Mouse (Mus musculus): ENCODE measurements around the gene Pafah1b3.
"Not testable (repeated sequence)": the region's sequence is repeated elsewhere in the genome, so short reads cannot be mapped to it uniquely, and the experiment has no call there.

Gene Pafah1b3

DNA sequence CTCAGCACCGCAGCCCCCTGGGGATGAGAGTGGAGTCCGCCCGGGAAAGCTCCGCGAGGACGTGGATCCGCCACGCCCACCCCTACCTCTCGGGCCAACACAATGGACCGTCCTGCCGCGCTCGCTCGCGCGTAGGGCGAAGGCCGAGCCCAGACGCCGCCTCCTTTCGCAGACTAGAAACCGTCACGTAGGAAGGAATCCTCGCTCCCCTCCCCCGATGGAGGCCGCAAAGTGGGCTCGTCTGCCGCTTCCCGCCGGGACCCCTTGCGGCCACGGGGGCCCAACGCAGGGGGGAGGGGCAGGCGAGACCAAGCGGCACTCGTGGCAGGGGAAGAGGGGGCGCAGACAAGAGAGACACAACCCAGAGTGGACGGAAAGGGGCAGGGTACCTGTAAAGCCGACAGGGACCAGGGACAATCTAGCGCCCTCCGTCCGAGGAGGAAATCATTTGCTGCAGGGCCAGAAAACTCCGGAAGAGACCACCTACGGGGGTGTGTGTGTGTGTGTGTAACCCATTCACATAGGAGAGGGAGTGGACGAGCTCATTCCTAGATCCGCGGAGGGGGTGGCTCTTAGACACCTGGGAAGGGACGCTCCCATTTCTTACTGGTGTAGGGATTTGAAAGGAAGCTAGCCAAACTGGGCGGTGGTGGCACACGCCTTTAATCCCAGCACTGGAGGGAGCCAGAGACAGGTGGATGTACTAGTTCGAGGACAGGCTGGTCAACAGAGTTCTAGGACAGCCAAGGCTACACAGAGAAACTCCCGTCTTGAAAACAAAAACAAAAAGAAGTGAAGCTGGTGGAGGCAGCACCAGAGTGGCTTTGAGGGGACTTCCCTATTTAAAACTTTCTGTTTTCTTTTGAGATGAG, at the start of gene Pafah1b3:
Gene Pafah1b3 (minus strand): TSS at position 533 of the 872 bp plus-strand sequence.
- peak; percentile 59 for DNase-seq (ENCODE audit: low spot score)

DNA sequence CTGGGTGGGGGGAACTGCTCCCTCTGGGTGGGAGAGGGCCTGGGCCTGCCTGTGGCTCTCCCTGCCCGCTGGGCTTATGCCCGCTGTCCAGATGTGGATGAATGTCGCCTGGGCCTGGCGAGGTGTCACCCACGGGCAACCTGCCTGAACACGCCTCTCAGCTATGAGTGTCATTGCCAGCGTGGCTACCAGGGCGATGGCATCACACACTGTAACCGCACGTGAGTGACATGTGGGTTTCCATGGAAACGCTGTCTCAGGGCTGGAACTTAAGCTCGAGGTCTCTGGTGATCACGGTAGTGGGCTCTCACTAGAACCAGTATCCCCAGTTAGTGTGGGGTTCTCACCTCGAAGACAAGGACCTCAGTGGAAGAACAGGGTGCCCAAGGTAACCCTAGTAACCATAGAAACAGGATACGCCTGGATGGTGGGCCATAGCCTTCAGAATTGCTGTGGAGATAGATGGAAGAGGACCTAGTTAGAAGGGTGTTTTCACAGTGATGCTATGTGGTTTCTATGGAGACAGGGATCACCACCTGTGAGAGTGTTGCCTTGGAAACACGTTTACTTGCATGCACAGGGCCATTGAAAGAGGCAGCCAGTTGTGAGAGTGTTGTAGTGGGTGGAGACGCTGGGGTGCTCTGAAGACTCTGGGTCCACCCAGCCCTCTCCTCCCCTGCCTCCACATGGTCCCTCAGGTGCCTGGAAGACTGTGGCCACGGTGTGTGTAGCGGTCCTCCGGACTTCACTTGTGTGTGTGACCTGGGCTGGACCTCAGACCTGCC, 43.4 kb upstream of the Pafah1b3 start:
- DNase-seq (ENCODE audit: low spot score), result no peak

DNA sequence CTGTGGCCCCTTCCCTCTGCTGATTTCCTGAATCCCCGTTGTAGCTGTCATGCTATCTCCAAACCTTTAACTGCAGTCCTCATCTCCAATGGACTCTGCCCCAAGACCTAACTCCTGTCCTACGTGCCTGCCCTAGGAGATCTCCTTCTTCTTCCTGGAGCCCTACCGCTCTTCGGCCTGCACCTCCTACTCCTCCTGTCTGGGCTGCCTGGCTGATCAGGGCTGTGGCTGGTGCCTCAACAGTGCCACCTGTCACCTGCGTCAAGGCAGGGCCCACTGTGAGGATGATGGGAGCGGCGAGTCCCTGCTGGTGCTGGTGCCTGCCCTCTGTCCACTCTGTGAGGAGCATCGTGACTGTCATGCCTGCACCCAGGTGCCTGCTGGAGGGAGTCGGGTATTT, 41.5 kb upstream of the Pafah1b3 start:
- DNase-seq (ENCODE audit: low spot score), result no peak

DNA sequence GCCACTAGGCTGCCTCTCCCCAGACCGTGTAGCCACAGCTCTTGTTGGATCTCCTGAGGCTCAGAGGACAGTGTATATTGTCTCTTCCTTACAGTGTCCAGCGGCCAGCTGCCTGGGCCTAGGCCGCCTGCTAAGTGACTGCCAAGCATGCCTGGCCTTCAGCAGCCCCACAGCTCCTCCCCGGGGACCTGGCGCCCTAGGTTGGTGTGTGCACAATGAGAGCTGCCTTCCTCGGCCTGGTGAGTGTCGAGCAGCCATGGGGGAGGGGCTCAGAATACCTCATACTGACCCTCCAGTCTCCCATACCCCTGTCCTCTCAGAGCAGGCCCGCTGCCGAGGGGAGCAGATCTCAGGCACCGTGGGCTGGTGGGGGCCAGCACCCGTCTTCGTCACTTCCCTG, 36.7 kb upstream of the Pafah1b3 start:
- no peak for DNase-seq (ENCODE audit: low spot score)

DNA sequence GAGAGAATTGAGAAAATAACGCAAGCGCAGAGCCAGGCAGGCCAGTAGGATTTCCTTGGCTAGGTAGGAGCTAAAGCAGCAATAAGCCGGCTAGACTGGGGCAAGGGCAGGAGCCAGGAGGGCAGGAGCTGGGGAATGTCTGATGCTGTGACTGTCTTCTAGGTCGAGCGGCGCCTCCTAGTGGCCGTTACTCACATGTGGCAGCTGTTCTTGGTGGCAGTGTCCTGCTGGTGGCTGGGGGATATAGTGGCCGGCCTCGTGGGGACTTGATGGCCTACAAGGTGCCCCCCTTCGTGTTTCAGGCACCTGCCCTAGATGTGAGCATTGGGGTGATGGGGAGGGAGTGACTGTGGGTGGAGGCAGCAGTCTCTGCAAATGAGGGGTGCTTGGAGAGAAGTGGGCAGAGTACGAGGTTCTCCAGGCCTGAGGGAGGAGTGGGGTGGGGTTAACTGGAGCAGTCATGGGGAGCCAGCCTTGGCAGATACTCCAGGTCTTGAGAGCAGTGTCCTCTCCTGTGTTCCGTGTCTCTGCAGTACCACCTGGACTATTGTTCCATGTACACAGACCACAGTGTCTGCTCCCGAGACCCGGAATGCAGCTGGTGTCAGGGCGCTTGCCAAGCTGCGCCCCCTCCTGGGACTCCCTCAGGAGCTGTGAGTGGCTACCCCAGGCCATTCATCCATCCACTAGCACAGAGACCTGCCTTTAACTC, 36.0 kb upstream of the Pafah1b3 start:
- DNase-seq (ENCODE audit: low spot score), result peak; percentile 68

DNA sequence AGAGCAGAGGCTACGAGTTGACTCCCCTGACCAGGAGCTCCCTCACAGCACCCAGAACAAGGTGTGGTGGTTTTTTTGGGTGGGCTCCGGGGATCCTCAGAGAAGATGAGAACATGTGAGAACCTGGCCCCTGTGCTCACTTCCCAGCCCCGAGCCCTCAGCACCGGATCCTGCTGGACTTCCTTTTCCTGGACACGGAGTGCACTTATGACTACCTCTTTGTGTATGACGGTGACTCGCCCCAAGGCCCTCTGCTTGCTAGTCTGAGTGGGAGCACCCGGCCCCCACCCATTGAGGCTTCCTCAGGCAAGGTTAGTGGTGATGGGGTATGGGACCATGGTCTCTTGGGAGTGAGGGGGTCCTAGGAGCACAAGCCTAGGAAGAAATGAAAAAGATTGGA, 28.4 kb upstream of the Pafah1b3 start:
- no peak for DNase-seq (ENCODE audit: low spot score)

DNA sequence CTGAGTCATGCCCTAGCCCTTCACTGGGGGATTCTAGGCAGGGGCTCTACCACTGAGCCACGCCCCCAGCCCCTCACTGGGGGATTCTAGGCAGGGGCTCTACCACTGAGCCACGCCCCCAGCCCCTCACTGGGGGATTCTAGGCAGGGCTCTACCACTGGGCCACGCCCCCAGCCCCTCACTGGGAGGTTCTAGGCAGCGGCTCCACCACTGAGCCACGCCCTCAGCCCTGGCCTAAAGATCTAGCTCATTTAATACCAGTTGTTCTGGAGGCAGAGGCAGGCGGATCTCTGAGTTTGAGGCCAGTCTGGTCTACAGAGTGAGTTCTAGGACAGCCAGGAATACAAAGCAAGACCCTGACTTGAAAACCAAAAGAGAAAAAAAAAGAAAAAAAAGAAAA, 27.6 kb upstream of the Pafah1b3 start:
- DNase-seq (ENCODE audit: low spot score), result not testable (repeated sequence)

DNA sequence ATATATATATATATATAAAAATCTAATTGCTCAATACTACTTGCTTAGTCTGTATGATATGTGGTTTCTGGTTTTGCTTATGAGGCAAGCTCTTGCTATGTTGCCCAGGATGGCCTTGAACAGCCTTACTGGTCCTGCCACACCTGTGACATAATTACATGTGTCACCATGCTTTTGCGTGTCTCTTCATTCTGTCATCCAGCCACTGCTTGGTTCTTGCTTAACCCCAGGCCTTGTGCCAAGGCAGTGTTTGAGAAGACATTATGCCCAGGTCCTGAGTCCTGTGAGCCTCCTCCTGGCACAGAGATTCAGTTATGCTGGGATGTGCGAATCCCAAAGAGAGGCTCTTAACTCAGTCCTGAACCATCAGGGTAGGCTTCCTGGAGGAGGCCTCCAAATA, 25.4 kb upstream of the Pafah1b3 start:
- DNase-seq (ENCODE audit: low spot score), result no peak

DNA sequence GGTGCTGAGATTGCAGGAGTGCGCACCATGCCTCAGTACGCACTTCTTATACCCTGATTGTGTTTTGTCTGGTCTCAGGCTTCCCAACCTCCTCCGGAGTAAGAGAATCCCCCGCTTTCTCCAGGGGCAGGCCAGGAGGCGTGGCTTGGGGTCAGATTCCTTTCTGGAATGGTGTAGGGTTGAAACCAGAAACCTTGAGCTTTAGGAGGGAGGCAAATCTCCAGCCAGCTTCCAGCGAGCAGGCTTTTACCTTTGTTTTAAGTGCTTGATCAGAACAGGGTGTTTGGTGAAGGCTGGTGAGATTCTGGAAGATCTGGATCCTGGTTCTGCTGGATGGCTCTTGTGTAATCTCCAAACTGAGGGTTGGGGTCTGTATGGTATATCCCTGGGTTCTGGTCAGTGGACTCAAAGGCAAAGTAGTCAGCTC, 24.3 kb upstream of the Pafah1b3 start:
- DNase-seq (ENCODE audit: low spot score), result no peak

DNA sequence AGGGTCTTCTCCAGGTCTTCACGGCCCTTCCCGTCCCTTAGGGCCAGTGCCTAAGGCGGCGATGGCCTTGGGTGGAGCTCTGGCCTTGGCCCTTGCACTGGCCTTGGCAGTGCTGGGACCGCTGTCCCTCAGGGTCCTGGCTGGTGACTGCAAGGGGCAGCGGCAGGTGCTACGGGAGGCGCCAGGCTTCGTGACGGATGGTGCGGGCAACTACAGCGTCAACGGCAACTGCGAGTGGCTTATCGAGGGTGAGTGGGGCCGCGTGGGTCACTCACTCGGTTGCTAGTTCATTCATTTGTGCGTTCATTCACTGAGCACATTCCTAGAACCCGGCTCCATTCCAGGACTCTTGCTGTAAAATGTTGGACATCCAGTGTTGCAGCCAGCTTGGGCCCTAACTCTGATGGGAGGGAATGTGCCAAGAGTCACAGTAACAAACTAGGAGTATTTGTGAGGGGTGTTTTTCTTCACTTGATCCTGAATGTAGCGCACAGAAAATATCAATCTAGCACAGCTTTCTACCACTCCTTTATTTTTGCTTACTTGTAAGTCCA, 19.7 kb upstream of the Pafah1b3 start:
- no peak for DNase-seq (ENCODE audit: low spot score)

DNA sequence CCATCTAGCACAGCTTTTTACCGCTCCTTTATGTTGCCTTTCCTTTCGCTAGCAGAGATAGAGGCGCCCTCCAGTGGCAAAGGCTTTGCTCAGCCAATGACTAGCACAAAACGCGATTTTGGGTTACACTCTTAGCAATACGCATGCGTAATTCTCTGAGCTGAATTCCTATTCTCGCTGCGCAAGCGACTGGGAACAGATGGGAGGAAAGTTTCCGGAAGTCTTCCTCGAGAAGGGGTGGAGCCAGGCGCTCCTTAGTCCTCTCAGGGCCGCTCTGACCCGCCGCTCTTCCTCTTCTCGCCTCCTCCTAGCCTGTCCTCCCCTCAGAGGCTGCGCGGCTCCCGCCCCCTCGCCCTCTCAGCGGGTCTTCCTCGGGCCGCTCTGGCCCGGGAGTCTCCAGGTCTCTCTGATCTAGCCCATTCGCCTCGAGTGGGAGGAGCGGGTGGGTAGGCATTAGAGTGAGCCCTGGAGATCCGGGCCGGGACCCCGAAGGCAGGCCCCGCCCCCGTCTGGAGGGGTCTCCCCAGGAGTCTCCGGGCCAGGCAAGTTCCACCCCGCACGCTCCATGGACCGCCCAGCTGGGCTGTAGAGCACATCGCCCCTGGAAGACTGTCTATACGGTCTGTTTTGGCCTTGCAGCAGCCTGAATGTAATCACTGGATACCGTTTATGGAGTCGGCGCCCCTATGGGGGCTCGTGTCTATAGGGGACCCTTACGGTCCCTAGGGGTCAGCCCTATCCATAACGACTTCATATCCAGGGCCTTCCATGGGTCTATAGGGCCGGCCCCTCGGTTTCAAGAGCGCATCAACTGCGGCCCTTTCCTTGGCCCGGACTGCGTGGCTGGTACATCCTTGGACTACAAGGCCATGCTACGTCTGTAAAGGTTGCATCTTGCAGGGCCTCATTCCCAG, 19.0 kb upstream of the Pafah1b3 start, which contains the start of gene Megf8:
Gene Megf8 (plus strand): TSS at position 633 of the 914 bp plus-strand sequence.
- DNase-seq (ENCODE audit: low spot score), result peak; percentile 87

DNA sequence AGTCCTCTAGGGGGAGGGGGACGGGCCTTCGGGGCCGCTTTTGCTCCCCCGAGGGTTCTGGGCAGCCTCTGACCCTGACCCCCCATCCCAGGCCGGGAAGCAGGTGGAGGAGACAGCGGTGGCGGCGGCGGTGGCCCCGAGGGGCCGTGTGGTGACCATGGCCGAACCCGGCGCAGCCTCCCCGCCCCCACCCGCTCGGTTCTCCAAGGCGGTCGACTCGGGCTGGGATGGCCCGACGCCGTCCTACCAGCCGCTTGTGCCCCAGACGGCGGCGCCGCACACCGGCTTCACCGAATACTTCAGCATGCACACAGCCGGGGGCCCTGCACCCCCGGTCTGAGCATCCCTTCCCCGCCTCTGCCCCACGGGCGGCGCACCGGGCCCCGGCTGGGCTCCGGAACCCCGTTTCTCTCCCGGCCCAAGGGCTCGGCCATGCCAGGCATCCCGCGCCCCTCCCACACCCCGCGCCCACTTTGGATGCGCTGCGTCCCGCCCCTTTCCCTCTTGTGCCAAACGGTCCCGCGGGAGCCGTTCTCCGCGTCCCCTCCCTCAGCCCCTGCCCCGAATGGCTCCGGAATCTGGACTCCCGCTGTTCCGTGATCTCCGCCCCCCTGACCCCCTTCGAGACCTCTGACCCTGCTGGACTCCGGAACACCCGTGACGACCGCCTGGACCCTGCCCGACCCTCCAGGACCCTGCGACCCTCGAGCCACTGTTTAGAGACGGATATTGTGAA, 17.7 kb upstream of the Pafah1b3 start:
- DNase-seq (ENCODE audit: low spot score), result no peak

DNA sequence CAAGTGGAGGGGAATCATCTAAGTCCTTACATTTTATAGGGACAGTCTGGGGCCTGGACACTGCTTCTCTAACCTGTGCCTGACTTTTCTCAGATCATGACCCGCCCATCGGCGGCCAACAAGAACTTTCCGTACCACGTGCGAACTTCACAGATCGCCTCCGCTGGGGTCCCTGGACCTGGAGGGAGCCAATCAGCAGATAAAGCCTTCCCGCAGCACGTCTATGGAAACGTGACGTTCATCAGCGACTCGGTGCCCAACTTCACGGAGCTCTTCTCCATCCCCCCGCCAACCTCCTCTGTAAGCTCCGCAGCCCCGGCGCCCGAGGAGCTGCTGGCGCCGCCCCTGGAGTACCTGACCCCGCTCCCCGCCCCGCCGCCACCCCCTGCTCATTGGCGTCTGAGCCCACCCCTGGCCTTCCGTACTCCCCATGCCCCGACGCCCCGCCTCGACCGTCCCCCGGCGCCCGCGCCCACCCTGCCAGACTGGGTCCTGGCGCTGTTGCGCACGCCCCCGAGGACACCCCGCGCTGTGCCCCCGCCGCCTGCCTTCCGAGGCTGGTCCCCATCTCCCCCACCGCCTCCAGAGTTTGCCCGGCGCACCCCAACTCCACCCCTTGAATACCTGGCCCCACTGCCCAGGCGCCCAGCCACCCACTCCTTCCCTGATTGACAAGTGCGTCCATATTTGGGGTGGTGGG, 17.0 kb upstream of the Pafah1b3 start:
- no peak for DNase-seq (ENCODE audit: low spot score)

DNA sequence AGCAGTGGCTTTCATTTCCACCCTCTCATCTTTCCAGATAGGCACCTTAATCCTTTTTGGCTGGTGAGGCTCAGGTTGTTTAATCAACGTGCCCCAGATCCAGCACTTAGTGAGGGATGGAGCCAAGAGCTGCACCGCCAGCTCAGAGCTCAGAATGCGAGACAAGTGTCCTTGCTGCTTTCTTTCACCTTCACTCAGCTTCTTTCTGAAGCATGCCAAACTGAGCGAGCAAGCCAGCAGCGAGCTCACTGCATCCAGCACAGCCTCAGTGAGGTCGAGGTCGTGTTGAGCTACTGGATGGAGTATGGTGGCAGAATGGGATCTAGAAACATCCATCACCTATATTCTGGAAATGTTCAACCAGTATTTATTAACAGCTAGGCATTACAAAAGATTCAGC, 15.5 kb upstream of the Pafah1b3 start:
- DNase-seq (ENCODE audit: low spot score), result no peak

DNA sequence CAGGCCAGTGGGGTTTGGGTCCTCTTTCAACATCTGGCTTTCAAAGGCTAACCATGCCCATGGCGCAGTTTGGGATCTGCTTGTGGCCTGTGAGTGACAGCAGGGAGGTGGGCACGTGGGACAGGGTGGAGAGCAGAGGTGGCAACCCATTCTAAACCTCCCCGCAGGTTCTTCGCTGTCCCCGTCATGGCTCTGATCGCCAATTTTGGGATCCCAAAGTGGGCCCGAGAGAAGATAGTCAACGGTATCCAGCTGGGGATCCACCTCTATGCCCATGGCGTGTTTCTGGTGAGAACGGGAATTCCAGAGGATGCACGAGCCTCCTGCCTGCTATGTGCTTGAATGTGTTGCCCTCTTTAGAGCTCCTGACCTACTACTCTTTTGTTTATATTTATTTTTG, 13.4 kb upstream of the Pafah1b3 start:
- no peak for DNase-seq (ENCODE audit: low spot score)

DNA sequence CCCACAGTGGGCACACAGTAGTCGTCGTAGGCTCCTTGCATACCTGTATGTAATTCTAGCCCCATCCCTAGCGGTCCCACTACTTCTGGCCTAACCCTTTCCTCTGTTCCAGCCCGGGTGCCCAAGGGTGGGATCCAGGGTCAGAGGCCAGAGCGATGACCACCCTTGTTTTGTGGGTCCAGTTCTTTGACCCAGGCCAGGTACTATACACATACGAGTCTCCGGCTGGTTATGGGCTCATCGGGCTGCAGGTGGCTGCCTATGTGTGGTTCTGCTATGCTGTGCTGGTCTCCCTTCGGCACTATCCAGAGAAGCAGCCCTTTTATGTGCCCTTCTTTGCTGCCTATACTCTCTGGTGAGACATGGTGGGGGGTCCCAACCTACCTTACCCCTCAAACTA, 11.6 kb upstream of the Pafah1b3 start:
- DNase-seq (ENCODE audit: low spot score), result no peak

DNA sequence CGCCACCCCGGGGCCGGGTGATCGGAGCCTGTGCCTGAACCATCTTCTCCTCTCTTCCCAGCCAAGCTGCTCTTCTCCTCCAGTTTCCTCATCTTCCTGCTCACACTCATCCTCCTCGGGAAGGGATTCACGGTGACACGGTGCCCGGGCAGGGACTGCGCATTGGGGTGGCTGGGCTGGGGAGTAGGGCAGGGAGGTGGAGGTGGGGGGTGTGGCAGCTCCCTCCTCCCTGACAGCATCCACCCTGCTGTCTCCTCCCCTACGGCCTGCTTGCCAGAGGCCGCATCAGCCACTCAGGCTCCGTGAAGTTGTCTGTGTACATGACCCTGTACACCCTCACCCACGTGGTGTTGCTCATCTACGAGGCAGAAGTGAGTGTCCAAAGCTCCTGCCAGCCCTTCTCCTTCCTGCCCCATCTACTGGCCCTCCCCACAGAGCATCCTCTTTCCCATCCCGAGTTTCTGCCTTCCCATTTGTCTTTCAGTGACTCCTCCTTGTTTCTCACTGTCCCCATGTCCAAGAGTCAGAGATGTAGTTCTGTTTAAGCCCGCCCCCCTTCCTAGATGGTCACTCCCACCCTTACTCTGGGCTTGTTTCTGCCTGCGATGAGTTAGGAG, 11.0 kb upstream of the Pafah1b3 start:
- DNase-seq (ENCODE audit: low spot score), result no peak

DNA sequence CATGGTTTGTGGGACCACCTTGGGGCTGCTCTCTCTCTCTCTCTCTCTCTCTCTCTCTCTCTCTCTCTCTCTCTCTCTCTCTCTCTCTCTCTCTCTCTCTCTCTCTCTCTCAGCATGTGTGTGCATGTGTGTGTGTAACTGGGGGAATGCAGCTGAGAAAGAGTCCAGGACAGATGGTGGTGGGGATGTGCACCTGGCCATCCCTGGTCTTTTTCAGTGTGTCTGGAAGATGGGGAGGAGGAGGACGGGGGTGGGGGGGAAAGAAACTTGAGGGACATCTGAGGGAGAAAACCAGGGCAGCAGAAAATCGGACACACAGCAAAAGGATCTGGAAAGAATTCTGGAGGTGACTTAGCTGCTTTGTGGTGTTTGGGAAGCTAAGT, 8.8 kb upstream of the Pafah1b3 start:
- DNase-seq (ENCODE audit: low spot score), result no peak

DNA sequence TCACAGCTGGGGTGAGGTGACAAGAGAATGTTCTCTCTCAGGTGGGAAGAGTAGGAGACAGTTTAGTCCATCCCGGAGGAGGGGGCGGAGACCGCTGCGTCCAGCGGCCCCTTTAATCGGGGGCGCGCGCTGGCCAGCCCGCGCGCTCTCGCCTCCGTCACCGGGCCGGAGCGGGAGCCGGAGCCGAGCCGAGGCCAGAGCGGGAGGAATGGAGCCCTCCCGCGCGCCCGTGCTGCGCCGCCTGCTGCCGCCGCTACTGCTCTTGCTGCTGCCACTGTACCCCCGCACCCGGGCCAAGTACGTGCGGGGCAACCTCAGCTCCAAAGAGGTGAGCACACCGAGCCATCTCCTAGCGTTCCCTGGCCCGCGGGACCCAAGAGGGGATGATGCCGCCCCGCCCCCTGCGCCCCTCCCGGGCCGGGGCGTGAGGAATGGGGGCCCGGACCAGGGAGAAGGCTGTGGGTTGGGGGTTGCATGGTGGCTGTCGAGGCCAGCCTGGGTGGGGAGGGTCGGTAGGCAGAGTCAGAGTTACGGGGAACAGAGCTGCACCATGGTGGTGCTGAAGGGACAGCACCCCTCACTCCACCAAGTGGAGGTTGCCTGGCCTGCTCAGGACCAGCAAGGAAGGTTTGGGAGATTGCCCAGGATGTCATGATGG, 8.3 kb upstream of the Pafah1b3 start, which contains the start of gene Tmem145:
Gene Tmem145 (plus strand): TSS at position 151 of the 658 bp plus-strand sequence.
- no peak for DNase-seq (ENCODE audit: low spot score)
